Mouse (Mus musculus) heart, adult 8-10 months (tissue): ENCODE measurements around the gene Bloc1s5. TPM values are rescaled to one million over a fixed set of nuclear protein-coding genes. Genes with fewer than 3 reads are reported as not detected.
"Not testable (repeated sequence)": the region's sequence is repeated elsewhere in the genome, so short reads cannot be mapped to it uniquely, and the experiment has no call there.

Experiments used
- DNase-seq: peaks from one replicate; pipeline ENCODE4 v3.0.0; 2022; ENCODE audit warnings: low spot score
- total RNA-seq, 4 experiments: library from RNA; stranded (reverse); gene quantifications; 2 replicates each; pipeline ENCODE4 v1.2.4; 2022

Bloc1s5 gene
- 10 to 100 TPM; 10.7 to 14.6 (median 11.4) TPM for total RNA-seq

- peak; percentile 94 for DNase-seq
These were observed at the start of gene Bloc1s5 for GRCm38 (mm10) chr13:38634800-38635269. TSS of gene Bloc1s5 (minus strand) at chr13:38635109.

- no peak for DNase-seq
These were observed 37.4 kb upstream of the Bloc1s5 start for GRCm38 (mm10) chr13:38672336-38672735.

- DNase-seq = not testable (repeated sequence)
These were observed 36.5 kb upstream of the Bloc1s5 start for GRCm38 (mm10) chr13:38671451-38671850.

- DNase-seq = no peak
These were observed 35.1 kb upstream of the Bloc1s5 start for GRCm38 (mm10) chr13:38670051-38670450.

GRCm38 (mm10) chr13:38668514-38668913, 33.6 kb upstream of the Bloc1s5 start:
- peak; percentile 15 for DNase-seq

- DNase-seq = no peak
These were observed 29.8 kb upstream of the Bloc1s5 start for GRCm38 (mm10) chr13:38664753-38665152.

GRCm38 (mm10) chr13:38659524-38660136, 24.7 kb upstream of the Bloc1s5 start:
- no peak for DNase-seq

GRCm38 (mm10) chr13:38658528-38659280, 23.8 kb upstream of the Bloc1s5 start, which contains the start of gene Eef1e1:
TSS of gene Eef1e1 (minus strand) at chr13:38659058.
- DNase-seq = peak; percentile 96

- DNase-seq = no peak
These were observed 23.0 kb upstream of the Bloc1s5 start for GRCm38 (mm10) chr13:38657865-38658264.

- DNase-seq = no peak
These were observed 15.4 kb upstream of the Bloc1s5 start for GRCm38 (mm10) chr13:38650292-38650691.

GRCm38 (mm10) chr13:38649069-38649468, 14.2 kb upstream of the Bloc1s5 start:
- no peak for DNase-seq

- no peak for DNase-seq
These were observed 6.5 kb upstream of the Bloc1s5 start for GRCm38 (mm10) chr13:38641414-38641813.

- DNase-seq = peak; percentile 32
These were observed 6.1 kb upstream of the Bloc1s5 start for GRCm38 (mm10) chr13:38640961-38641360.

GRCm38 (mm10) chr13:38638694-38639093, 3.8 kb upstream of the Bloc1s5 start:
- DNase-seq = no peak

- no peak for DNase-seq
These were observed 581 bp downstream of the Bloc1s5 start for GRCm38 (mm10) chr13:38634256-38634799.

- DNase-seq = no peak
These were observed 1.5 kb downstream of the Bloc1s5 start for GRCm38 (mm10) chr13:38633287-38634000.

- DNase-seq = no peak
These were observed 2.4 kb downstream of the Bloc1s5 start for GRCm38 (mm10) chr13:38632556-38632955.

- DNase-seq = no peak
These were observed 8.7 kb downstream of the Bloc1s5 start for GRCm38 (mm10) chr13:38626229-38626525.

- DNase-seq = no peak
These were observed 9.2 kb downstream of the Bloc1s5 start for GRCm38 (mm10) chr13:38625492-38626228.

GRCm38 (mm10) chr13:38624292-38624902, 10.5 kb downstream of the Bloc1s5 start:
- no peak for DNase-seq

- DNase-seq = no peak
These were observed 11.6 kb downstream of the Bloc1s5 start for GRCm38 (mm10) chr13:38623296-38623695.
